Mouse (Mus musculus): ENCODE results near the gene Sh3bp5l. TPM values are rescaled to one million over a fixed set of nuclear protein-coding genes. Genes with fewer than 3 reads are reported as not detected.

Sh3bp5l gene
- polyA plus RNA-seq, 1 experiment, result 8.6 TPM

DNA sequence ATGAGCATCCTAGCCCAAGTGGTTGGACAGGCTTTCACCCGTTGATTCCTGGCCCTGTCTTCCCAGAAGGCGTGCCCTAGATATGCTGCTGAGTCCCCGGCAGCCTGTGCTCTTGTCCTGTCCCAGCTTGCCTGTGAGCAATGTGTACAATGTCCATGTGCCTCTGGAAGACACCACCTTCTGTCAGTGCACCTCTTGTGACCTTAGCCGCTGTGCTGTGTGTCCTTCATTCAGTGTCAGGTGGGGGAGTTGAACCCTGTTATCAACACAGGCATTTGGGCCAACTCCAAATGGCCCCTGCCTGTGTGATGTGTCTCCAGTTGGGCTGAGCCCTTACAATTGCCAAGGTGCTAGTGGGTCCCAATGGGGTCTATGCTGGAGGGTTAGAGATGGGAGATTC is 16.2 kb downstream of the Sh3bp5l start:
- peaks cover 3% of the 10 kb centered on the region for H3K36me3 ChIP-seq (ENCODE audit: control insufficient read depth, insufficient read depth, low read length)
- TF ChIP-seq POLR2A (IDR thresholded peaks at IDR 0.05; ENCODE audit: control insufficient read depth, low read depth, low read length) (no peak), CTCF (IDR thresholded peaks at IDR 0.05; ENCODE audit: control insufficient read depth, insufficient read depth, insufficient replicate concordance, low read depth, low read length) (no peak)
- no peak overlapping the region for H3K27ac ChIP-seq (ENCODE audit: control insufficient read depth, insufficient read depth, low read depth, low read length)
- H3K4me3 ChIP-seq (ENCODE audit: control insufficient read depth, low read depth, low read length), result no peak overlapping the region
- no peaks in the 10 kb centered on the region for H3K4me1 ChIP-seq (ENCODE audit: control insufficient read depth, insufficient read depth, low read length)
- H3K27me3 ChIP-seq (ENCODE audit: control insufficient read depth, insufficient read depth, low read length), result no peaks in the 10 kb centered on the region

DNA sequence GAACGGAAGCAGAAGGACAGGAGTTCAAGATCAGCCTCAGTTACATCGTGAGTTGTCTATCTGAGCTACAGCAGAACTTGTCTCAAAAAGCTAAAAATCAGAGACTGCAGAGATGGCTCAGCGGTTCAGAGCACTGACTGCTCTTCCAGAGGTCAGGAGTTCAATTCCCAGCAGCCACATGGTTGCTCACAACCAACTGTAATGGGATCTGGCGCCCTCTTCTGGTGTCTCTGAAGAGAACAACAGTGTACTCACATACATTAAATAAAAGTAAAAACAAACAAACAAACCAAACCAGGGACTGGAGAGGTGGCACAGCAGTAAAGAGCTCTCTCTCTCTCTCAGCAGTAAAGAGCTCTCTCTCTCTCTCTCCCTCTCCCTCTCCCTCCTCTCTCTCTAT is 20.1 kb downstream of the Sh3bp5l start:
- Histone ChIP-seq H3K27me3 (ENCODE audit: control insufficient read depth, insufficient read depth, low read length) (no peaks in the 10 kb centered on the region), H3K4me1 (ENCODE audit: control insufficient read depth, insufficient read depth, low read length) (no peaks in the 10 kb centered on the region), H3K27ac (ENCODE audit: control insufficient read depth, insufficient read depth, low read depth, low read length) (no peak overlapping the region), H3K36me3 (ENCODE audit: control insufficient read depth, insufficient read depth, low read length) (no peaks in the 10 kb centered on the region), H3K4me3 (ENCODE audit: control insufficient read depth, low read depth, low read length) (no peak overlapping the region)
- TF ChIP-seq POLR2A (IDR thresholded peaks at IDR 0.05; ENCODE audit: control insufficient read depth, low read depth, low read length) (no peak), CTCF (IDR thresholded peaks at IDR 0.05; ENCODE audit: control insufficient read depth, insufficient read depth, insufficient replicate concordance, low read depth, low read length) (no peak)

DNA sequence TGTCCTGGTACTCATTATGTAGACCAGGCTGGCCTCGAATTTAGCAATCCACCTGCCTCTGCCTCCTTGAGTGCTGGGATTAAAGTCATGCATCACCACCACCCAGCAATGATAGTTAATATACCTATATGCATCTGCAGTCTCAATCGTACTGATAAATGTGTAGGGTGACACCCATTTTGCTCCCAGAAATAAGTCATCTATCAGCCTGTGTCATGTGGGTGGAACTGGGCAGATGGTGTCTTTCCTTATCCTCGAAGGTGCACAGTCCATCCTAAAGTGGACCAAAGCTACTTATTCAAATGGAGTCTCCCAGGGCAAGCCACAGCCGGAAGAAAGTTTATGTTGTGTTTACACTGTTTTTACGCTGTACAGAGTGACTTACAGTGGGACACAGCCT is 20.7 kb downstream of the Sh3bp5l start:
- Histone ChIP-seq H3K27ac (ENCODE audit: control insufficient read depth, insufficient read depth, low read depth, low read length) (no peak overlapping the region), H3K4me1 (ENCODE audit: control insufficient read depth, insufficient read depth, low read length) (no peaks in the 10 kb centered on the region), H3K36me3 (ENCODE audit: control insufficient read depth, insufficient read depth, low read length) (no peaks in the 10 kb centered on the region), H3K4me3 (ENCODE audit: control insufficient read depth, low read depth, low read length) (no peak overlapping the region), H3K27me3 (ENCODE audit: control insufficient read depth, insufficient read depth, low read length) (no peaks in the 10 kb centered on the region)
- TF ChIP-seq POLR2A (IDR thresholded peaks at IDR 0.05; ENCODE audit: control insufficient read depth, low read depth, low read length) (no peak), CTCF (IDR thresholded peaks at IDR 0.05; ENCODE audit: control insufficient read depth, insufficient read depth, insufficient replicate concordance, low read depth, low read length) (no peak)

DNA sequence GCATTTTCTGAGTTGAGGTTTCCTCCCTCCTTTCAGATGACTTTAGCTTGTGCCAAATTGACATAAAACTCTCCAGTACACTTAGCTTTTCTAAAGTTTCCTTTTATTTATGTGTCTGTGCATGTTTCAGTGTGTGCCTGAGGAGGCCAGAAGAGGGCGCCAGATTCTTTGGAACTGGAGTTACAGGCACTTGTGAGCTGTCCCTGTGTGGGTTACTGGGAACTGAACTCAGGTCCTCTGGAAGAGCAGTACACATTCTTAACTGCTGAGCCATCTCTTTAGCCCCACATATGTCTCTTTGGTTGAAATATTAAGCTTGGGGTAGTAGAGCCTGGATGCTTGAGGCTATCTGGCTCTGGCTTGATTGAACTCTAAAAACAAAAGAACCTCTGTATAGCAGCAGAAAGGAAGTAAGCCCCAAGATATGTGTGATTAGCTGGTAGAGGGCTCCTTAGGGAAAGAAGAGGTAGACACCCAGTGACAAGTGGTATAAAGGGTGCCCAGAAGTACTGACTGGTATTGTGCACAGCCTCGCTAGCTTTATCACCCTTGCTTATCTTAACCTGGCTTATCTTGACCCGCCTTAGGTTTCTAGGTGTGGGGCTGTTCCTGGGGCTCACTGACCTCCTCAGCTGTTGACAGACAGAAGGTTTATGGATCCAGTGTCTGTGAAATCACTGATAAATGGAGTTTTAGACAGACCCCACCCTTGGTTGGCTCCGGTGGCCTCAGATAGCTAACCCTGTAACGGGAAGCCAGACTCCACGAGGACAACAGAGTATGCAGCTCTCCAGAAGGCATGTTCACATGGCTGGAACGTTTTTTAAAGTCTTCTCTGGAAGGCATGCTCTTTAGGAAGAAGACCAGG is 22.4 kb downstream of the Sh3bp5l start:
- H3K4me3 ChIP-seq (ENCODE audit: control insufficient read depth, low read depth, low read length), result no peak overlapping the region
- no peaks in the 10 kb centered on the region for H3K36me3 ChIP-seq (ENCODE audit: control insufficient read depth, insufficient read depth, low read length)
- TF ChIP-seq POLR2A (IDR thresholded peaks at IDR 0.05; ENCODE audit: control insufficient read depth, low read depth, low read length) (no peak), CTCF (IDR thresholded peaks at IDR 0.05; ENCODE audit: control insufficient read depth, insufficient read depth, insufficient replicate concordance, low read depth, low read length) (peak; percentile 28; the same call in 1 of the 2 replicates)
- no peaks in the 10 kb centered on the region for H3K27me3 ChIP-seq (ENCODE audit: control insufficient read depth, insufficient read depth, low read length)
- no peaks in the 10 kb centered on the region for H3K4me1 ChIP-seq (ENCODE audit: control insufficient read depth, insufficient read depth, low read length)
- no peak overlapping the region for H3K27ac ChIP-seq (ENCODE audit: control insufficient read depth, insufficient read depth, low read depth, low read length)

DNA sequence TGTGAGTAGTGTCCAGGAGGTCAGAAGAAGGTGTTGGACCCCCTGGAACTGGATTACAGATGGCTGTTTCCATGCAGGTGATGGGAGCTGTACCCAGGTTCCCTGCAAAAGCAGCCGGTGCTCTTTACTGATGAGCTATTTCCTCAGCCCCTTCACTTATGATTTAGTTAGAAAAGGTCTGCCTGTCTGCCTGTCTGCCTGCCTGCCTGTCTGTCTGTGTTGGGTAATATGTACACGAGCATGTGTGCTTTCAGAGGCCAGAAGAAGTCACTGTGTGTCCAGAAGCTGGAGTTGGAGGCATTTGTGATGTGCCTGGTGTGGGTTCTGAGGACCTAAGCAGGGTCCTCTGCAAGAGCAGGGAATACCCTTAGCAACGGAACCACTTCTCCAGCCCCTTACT is 23.2 kb downstream of the Sh3bp5l start:
- no peaks in the 10 kb centered on the region for H3K4me1 ChIP-seq (ENCODE audit: control insufficient read depth, insufficient read depth, low read length)

DNA sequence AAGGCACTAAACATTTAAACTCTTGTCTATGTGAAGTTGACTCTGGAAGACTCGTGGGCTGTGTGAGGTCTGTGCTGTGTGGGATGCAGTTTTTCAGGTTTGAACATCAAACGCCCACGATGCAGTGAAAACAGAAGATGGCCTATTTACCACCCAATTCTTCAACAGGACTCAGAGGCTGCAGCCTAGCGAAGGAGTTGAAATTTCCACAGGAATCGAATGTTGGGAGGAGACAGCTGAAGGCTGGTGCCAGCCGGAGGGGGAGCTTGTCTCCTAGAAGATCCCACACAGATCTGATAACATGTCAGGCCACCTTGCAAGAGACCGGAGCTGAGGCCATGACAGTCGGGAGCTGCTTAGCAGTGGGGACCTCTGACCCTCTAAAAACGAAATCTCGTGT is 24.0 kb downstream of the Sh3bp5l start:
- H3K36me3 ChIP-seq (ENCODE audit: control insufficient read depth, insufficient read depth, low read length), result no peaks in the 10 kb centered on the region
- H3K27me3 ChIP-seq (ENCODE audit: control insufficient read depth, insufficient read depth, low read length), result no peaks in the 10 kb centered on the region
- no peaks in the 10 kb centered on the region for H3K4me1 ChIP-seq (ENCODE audit: control insufficient read depth, insufficient read depth, low read length)
- H3K27ac ChIP-seq (ENCODE audit: control insufficient read depth, insufficient read depth, low read depth, low read length), result no peak overlapping the region
- no peak overlapping the region for H3K4me3 ChIP-seq (ENCODE audit: control insufficient read depth, low read depth, low read length)
- TF ChIP-seq POLR2A (IDR thresholded peaks at IDR 0.05; ENCODE audit: control insufficient read depth, low read depth, low read length) (no peak), CTCF (IDR thresholded peaks at IDR 0.05; ENCODE audit: control insufficient read depth, insufficient read depth, insufficient replicate concordance, low read depth, low read length) (no peak)

More for the DNA sequence above, 23.2 kb downstream of the Sh3bp5l start:
- no peaks in the 10 kb centered on the region for H3K27me3 ChIP-seq (ENCODE audit: control insufficient read depth, insufficient read depth, low read length)
- no peaks in the 10 kb centered on the region for H3K36me3 ChIP-seq (ENCODE audit: control insufficient read depth, insufficient read depth, low read length)
- no peak overlapping the region for H3K4me3 ChIP-seq (ENCODE audit: control insufficient read depth, low read depth, low read length)
- no peak overlapping the region for H3K27ac ChIP-seq (ENCODE audit: control insufficient read depth, insufficient read depth, low read depth, low read length)
- no peak for TF ChIP-seq CTCF (IDR thresholded peaks at IDR 0.05; ENCODE audit: control insufficient read depth, insufficient read depth, insufficient replicate concordance, low read depth, low read length)
- no peak for TF ChIP-seq POLR2A (IDR thresholded peaks at IDR 0.05; ENCODE audit: control insufficient read depth, low read depth, low read length)

DNA sequence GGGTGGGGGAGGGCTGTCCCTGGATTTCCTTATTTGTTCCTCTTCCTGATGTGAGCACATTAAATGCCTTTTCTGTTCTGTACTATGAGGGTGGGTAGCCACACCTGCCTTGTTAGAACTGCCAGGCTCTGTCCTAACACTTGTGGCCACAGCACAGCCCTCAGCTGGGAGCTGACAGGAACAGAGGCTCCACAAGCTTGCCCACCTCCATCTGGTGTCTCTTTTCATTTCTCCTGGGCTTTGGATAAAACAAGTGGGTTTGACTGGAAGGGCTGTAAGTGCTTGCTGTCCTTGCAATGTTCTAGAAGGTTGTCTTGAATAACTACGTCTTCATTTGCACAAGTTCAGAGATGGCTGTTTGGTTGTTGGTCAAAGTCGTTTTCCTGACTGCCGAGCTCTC is 24.4 kb downstream of the Sh3bp5l start:
- Histone ChIP-seq H3K27ac (ENCODE audit: control insufficient read depth, insufficient read depth, low read depth, low read length) (no peak overlapping the region), H3K27me3 (ENCODE audit: control insufficient read depth, insufficient read depth, low read length) (no peaks in the 10 kb centered on the region), H3K4me1 (ENCODE audit: control insufficient read depth, insufficient read depth, low read length) (no peaks in the 10 kb centered on the region), H3K4me3 (ENCODE audit: control insufficient read depth, low read depth, low read length) (no peak overlapping the region), H3K36me3 (ENCODE audit: control insufficient read depth, insufficient read depth, low read length) (no peaks in the 10 kb centered on the region)
- TF ChIP-seq CTCF (IDR thresholded peaks at IDR 0.05; ENCODE audit: control insufficient read depth, insufficient read depth, insufficient replicate concordance, low read depth, low read length) (no peak), POLR2A (IDR thresholded peaks at IDR 0.05; ENCODE audit: control insufficient read depth, low read depth, low read length) (no peak)
